Mouse (Mus musculus): ENCODE data around the gene Zc3h4.
A peak's percentile ranks its signal among the peaks of the same experiment; 100 is the strongest.

- TF ChIP-seq POLR2A (IDR thresholded peaks at IDR 0.05; ENCODE audit: insufficient read depth, low read depth, low read length) (0 out of 2 replicates have a peak, but pooled peaks have one; percentile 4), EP300 (IDR thresholded peaks at IDR 0.05; ENCODE audit: insufficient read depth, low read depth, low read length) (0 out of 2 replicates have a peak, but pooled peaks have one; percentile 9), CTCF (IDR thresholded peaks at IDR 0.05) (no peak)
Measured at GRCm38 (mm10) chr7:16402968-16403948, 2.5 kb downstream of the Zc3h4 start.
